Mouse (Mus musculus) kidney, embryonic 15.5 days (tissue): ENCODE measurements around the gene Ptgs1. TPM values are rescaled to one million over a fixed set of nuclear protein-coding genes. Genes with fewer than 3 reads are reported as not detected.
"Not testable (repeated sequence)": the region's sequence is repeated elsewhere in the genome, so short reads cannot be mapped to it uniquely, and the experiment has no call there.

Source experiments
- ATAC-seq: fragments of 200-750 bp; cut with Nextera tagmentation; replicated peaks from 2 replicates; pipeline ENCODE4 v1.8.0; 2017; ENCODE audit warnings: moderate TSS enrichment; ENCODE audit not compliant: low FRiP score
- H3K27ac ChIP-seq: fragments of 300-500 bp; sonication (generic); 2 replicates; pipeline ENCODE4 v1.5.1; 2015; ENCODE audit warnings: mild to moderate bottlenecking, inconsistent platforms
- H3K27me3 ChIP-seq: fragments of 300-500 bp; sonication (generic); 2 replicates; pipeline ENCODE4 v1.6.1; 2015; ENCODE audit warnings: inconsistent platforms
- H3K36me3 ChIP-seq: fragments of 300-500 bp; sonication (generic); 2 replicates; pipeline ENCODE4 v1.6.1; 2015; ENCODE audit warnings: inconsistent platforms
- H3K4me1 ChIP-seq: fragments of 300-500 bp; sonication (generic); 2 replicates; pipeline ENCODE4 v1.6.1; 2015; ENCODE audit warnings: inconsistent platforms
- H3K4me2 ChIP-seq: fragments of 300-500 bp; sonication (generic); 2 replicates; pipeline ENCODE4 v1.6.1; 2015; ENCODE audit warnings: moderate library complexity, mild to moderate bottlenecking, inconsistent platforms
- H3K4me3 ChIP-seq: fragments of 300-500 bp; sonication (generic); replicated peaks from 2 replicates; pipeline ENCODE4 v1.5.1; 2015; ENCODE audit warnings: mild to moderate bottlenecking, inconsistent platforms
- H3K9ac ChIP-seq: fragments of 300-500 bp; sonication (generic); 2 replicates; pipeline ENCODE4 v1.6.1; 2015; ENCODE audit warnings: mild to moderate bottlenecking, inconsistent platforms
- H3K9me3 ChIP-seq: fragments of 300-500 bp; sonication (generic); replicated peaks from 2 replicates; pipeline ENCODE4 v1.6.1; 2016; ENCODE audit warnings: inconsistent platforms
- WGBS: fragments of 180-500 bp; shearing (Covaris S2); methylation state at CpG from one replicate; pipeline ENCODE4 v1.1.7; 2015; ENCODE audit warnings: mixed read lengths; 5-methylcytosine and 5-hydroxymethylcytosine counted together
- polyA plus RNA-seq: library from polyadenylated mRNA; unstranded; fragments of >200 nt; fragmentation: Nextera tagmentation; extraction: Ambion mirVana; gene quantifications from 2 replicates; pipeline ENCODE4 v1.2.1, GENCODE M21; 2015

Ptgs1 gene
- 29.2 and 30.6 TPM in 2 replicates for polyA plus RNA-seq

DNA sequence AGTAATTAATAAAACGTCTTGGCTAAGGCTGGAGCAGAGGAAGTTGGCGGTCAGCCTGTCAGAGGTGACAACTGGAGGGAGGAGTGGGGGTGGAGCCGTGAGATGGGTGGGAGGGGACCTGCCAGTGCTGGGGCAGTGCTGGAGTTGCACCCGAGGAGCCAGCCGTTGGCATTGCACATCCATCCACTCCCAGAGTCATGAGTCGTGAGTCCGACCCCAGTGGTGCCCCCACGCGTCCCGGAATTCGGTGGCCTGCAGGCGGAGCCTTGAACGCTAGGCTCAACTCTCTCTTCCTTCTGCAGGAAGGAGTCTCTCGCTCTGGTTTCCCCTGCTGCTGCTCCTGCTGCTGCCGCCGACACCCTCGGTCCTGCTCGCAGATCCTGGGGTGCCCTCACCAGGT lies at the start of gene Ptgs1:
Ptgs1 (plus strand) TSS at position 61 of the 400 bp plus-strand sequence.
- Histone ChIP-seq H3K27me3 (no peaks in the 10 kb centered on the region), H3K36me3 (no peaks in the 10 kb centered on the region), H3K27ac (peak within 1 kb of the TSS; percentile 43; the same call in 1 of the 2 replicates), H3K4me1 (peaks cover 30% of the 10 kb centered on the region), H3K9me3 (no peaks in the 10 kb centered on the region), H3K4me2 (peak within 1 kb of the TSS; percentile 93), H3K9ac (peak within 1 kb of the TSS; percentile 61), H3K4me3 (peak within 1 kb of the TSS; percentile 57)
- peak; percentile 82 for ATAC-seq
- WGBS = under 1% methylated on average over 18 of the region's 18 CpGs

DNA sequence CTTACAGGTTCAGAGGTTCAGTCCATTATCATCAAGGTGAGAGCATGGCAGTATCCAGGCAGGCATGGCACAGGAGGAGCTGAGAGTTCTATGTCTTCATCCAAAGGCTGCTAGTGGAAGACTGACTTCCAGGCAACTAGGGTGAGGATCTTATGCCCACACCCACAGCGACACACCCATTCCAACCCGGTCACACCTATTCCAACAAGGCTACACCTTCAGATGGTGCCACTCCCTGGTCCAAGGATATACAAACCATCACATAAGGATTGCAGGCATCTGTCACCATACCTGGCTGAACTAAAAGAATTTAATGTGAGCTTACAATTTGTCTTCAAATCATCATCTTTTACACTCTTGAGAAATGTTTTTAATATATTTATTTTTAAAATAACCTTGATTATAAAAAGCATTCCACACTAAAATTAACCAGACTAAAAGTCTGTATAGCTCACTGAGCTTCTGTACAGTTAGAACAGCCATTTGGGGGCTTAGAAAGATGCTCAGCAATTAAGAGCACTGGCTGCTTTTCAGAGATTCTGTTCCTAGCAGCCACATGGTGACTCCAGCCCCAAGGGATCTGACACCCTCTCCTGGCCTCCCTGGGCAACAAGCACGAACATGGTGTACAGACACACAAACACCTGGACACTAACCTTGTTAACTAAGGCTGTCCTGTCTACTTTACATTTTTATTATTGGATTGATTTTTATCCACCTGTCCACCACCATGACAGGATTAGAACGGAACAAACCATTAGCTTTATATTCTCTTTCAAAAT lies 48.4 kb upstream of the Ptgs1 start:
- not testable (repeated sequence) for ATAC-seq, H3K4me2 ChIP-seq, H3K27ac ChIP-seq, H3K4me1 ChIP-seq, H3K27me3 ChIP-seq, H3K4me3 ChIP-seq, H3K9me3 ChIP-seq, H3K9ac ChIP-seq
- 85% methylated on average over 4 of the region's 4 CpGs for WGBS
- H3K36me3 ChIP-seq = peaks cover 28% of the 10 kb centered on the region

DNA sequence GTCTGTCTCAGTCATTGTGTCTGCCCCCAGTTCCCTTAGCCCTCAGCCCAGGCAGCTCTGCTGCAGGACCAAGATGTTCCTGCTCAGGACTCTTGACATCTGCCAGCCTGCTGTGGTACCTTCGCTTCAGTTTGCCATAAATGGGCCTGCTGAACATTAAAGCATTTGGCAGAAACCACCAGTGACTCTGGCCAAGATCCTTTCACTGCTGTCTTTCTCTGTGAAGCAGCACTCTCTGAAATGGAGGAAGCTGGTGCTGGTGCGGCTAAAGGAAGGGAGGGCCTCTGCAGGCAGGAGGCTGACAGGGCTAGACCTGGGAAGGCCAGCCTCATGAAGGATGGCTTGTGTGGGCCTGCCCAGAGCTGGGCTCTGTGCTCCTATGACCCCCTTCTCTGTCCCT lies 46.9 kb upstream of the Ptgs1 start:
- H3K4me3 ChIP-seq = no peak overlapping the region
- ATAC-seq = no peak
- no peak overlapping the region for H3K9ac ChIP-seq
- H3K27ac ChIP-seq = no peak overlapping the region
- H3K27me3 ChIP-seq = no peaks in the 10 kb centered on the region
- H3K36me3 ChIP-seq = peaks cover 15% of the 10 kb centered on the region
- WGBS = 69% methylated on average over 2 of the region's 2 CpGs
- H3K4me1 ChIP-seq = peaks cover 5% of the 10 kb centered on the region
- H3K4me2 ChIP-seq = no peak overlapping the region
- no peaks in the 10 kb centered on the region for H3K9me3 ChIP-seq

DNA sequence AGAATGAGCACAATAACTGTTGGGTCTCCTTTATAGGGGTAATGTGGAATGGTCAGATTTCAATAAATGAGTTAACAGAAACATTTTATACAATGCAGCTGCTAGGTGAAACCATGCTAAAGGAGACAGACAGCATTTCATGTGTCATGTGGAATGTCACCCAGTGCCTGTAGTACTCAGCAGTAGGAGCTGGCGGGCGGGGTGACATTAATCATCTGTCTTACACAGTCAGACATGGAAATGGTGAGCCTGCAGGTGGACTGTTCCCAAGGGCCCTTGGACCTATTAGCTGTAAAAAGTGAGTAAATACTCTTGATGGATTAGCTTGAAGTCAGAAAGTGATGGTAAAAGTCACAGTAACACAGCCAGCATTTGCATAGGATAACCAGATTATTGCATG lies 46.0 kb upstream of the Ptgs1 start:
- Histone ChIP-seq H3K27me3 (no peaks in the 10 kb centered on the region), H3K36me3 (peaks cover 14% of the 10 kb centered on the region; the same call in 1 of the 2 replicates), H3K4me2 (no peak overlapping the region), H3K4me1 (peaks cover 5% of the 10 kb centered on the region), H3K9me3 (no peaks in the 10 kb centered on the region), H3K27ac (peak overlapping the region; percentile 57; the same call in 1 of the 2 replicates), H3K9ac (no peak overlapping the region), H3K4me3 (no peak overlapping the region)
- WGBS = 78% methylated on average over 2 of the region's 2 CpGs
- no peak for ATAC-seq

DNA sequence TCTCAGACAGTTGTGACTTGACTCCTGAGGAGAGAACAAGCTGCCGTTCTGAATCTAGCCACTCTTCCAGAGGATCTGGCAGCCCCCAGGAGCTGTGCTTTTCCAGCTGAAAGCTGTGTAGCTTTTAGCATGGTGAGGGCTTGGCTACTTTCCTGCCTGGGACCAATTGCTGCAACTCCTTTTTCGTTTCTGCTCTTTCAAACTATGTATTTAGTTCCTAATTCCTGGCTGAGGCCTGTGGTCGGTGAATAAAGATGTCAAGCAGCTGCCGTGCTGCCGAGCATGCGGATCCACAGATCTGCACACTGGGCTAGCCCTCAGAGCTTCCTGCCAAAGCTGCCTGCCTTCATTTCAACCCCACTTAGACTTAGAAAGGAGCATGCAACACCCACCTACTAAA lies 45.4 kb upstream of the Ptgs1 start:
- 58% methylated on average over 6 of the region's 6 CpGs for WGBS
- ATAC-seq = no peak
- Histone ChIP-seq H3K36me3 (peaks cover 9% of the 10 kb centered on the region; the same call in 1 of the 2 replicates), H3K4me1 (peaks cover 5% of the 10 kb centered on the region), H3K27ac (peak overlapping the region; percentile 57), H3K4me3 (no peak overlapping the region), H3K9me3 (no peaks in the 10 kb centered on the region), H3K9ac (no peak overlapping the region), H3K4me2 (no peak overlapping the region), H3K27me3 (no peaks in the 10 kb centered on the region)

DNA sequence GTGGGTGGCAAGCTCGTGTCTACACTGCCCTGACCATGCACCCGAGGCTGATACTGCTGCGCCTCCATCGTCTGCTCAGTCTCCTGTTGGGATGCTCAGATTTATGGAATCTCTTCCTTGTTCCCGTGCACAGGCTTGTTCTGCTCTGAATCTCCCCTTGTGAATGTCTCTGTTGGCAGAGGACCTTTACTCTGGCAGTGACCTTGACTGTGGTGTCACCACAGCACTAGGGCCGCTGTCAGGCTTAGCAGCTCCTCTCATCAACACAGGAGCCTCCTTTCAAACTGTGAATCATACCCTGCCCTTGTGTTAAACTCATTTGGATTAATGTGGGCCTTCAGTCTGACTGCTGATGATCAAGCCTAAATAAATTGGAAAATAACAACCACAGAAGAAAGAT lies 41.0 kb upstream of the Ptgs1 start:
- not testable (repeated sequence) for ATAC-seq, H3K36me3 ChIP-seq, H3K27me3 ChIP-seq, H3K27ac ChIP-seq, H3K4me2 ChIP-seq, H3K9ac ChIP-seq, H3K4me3 ChIP-seq, H3K9me3 ChIP-seq
- peaks cover 14% of the 10 kb centered on the region for H3K4me1 ChIP-seq
- 45% methylated on average over 6 of the region's 6 CpGs for WGBS

DNA sequence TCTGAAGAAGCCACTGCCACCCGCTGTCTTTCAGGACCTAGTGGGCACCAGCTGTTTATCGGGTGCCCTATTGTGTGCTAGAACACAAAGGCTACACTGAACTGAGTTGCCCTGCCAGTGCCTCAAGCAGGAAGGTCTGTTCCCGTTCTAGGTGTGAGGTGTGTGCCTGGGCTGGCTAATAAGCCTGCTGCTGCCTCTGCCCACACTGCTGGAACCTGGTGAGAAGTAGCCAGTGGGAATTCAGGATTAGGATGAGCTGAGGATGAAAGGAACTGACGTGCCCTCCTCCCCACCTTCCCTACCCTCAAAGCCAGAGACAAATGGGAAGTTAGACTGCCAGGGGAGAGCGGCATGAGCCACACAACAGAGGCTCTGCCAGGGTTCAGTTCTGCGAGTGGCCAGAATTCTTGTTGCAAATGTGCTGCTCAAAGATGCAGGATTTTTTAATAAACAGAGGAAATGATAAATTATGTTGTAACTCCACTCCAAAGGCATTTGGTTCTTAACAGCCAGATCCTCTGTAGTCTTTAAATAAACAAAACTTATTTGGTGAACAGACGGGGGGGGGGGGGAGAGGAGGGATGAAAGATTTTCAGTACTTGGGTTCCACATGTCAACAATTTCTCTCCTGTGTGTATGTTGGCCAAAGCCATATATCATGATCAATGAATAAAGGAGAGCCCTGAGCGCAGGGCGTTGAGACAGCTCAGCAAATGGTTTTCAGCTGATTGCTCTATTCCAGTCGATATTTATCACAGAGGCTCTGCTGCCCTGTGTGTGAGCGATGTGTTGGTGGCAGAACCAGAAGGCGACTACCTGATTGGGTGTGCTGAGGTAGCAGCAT lies 38.9 kb upstream of the Ptgs1 start:
- 32% methylated on average over 12 of the region's 12 CpGs for WGBS
- H3K27ac ChIP-seq = peak overlapping the region; percentile 48

DNA sequence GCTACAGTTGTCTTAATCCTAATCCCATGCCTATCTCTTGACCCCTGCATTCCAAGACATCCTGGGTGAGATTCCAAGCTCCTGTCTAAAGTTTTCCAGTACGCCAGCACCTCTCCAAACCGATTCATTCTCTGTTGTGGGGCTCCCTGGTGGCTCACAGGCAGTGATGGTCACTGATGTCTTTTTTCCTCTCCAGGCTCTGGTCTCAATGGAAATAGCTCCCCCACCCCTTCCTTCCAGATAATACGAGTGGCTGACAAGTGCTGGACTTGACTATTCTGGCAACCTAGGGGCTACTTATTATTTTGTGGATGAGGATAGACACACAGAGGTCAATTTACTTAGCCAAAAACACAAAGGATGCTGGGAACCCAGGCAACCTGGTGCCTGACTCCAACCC lies 33.2 kb upstream of the Ptgs1 start:
- no peak overlapping the region for H3K27ac ChIP-seq
- WGBS = 70% methylated on average over 3 of the region's 3 CpGs
- no peak for ATAC-seq
- H3K36me3 ChIP-seq = no peaks in the 10 kb centered on the region
- no peak overlapping the region for H3K4me3 ChIP-seq
- no peaks in the 10 kb centered on the region for H3K9me3 ChIP-seq
- no peak overlapping the region for H3K9ac ChIP-seq
- H3K27me3 ChIP-seq = peaks cover 53% of the 10 kb centered on the region
- peaks cover 15% of the 10 kb centered on the region for H3K4me1 ChIP-seq
- no peak overlapping the region for H3K4me2 ChIP-seq

More for the DNA sequence above, 38.9 kb upstream of the Ptgs1 start:
- no peak overlapping the region for H3K4me2 ChIP-seq
- H3K9me3 ChIP-seq = no peaks in the 10 kb centered on the region
- peaks cover 9% of the 10 kb centered on the region; the same call in 1 of the 2 replicates for H3K4me1 ChIP-seq
- H3K4me3 ChIP-seq = no peak overlapping the region
- H3K9ac ChIP-seq = no peak overlapping the region
- H3K36me3 ChIP-seq = peaks cover 5% of the 10 kb centered on the region; the same call in 1 of the 2 replicates
- ATAC-seq = peak; percentile 49
- H3K27me3 ChIP-seq = peaks cover 3% of the 10 kb centered on the region; the same call in 1 of the 2 replicates

DNA sequence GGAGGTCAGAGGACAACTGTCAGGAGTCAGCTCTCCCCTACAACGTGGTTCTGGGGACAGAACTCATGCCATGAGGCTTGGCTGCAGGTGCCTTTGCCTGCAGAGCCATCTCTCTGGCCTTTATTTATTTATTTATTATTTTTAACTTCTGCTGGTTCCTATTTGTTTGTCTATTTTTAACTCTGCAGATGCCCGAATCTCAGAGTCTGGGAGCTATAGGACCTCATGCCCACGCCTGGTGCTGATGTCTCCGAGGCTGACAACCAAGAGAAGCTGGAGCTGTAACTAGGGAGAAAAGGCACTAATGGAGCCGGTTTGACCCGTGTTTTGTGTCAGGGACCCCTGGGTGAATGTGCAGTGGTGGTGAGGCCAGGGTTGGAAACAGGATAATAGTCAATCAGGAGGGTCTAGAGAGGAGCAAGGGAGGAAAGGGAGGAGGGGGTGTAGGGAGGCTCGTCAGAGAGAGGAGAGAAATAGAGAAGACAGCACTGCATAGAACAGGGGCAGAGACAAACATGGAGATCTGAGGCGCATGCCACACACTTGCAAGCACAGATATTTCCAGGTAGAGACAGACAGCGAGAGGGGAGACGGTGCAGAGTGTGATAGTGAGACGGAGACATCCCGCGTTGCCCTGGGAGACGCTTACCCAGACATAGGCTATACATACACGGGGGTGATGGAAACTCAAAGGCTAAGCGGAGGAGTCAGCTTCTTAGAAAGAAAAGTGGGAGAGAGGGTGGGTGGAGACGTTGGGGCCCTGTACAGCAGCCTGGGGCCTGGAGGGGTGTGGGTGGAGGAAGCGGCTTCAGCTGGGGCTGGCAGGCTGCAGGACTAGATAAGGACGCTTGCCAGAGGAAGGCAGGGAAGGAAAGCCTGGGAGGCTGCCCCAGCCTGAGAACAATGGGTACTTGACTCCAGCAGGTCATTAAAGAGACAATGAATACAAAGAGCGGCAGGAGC lies 32.0 kb upstream of the Ptgs1 start:
- H3K4me2 ChIP-seq = peak overlapping the region; percentile 43

DNA sequence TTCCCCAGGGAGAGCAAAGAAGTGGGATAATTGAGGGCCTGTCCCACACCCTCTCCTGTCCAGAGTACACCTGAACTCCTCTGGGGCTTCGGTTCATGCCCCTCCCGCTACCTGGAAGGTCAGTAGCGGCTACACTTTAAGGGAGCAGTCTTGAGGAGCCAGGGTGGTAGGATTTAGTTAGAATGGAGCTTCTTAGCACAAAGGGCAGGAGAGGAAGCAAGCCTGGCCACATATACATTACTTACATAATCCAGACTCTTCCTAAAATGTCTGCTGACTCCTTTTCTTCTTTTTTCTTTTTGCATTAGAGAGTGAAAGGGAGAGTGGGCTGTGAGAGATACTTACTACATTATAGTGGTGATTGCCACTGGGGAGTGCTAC lies 31.4 kb upstream of the Ptgs1 start:
- Histone ChIP-seq H3K27ac (no peak overlapping the region), H3K9me3 (no peaks in the 10 kb centered on the region), H3K4me1 (peaks cover 33% of the 10 kb centered on the region), H3K4me3 (no peak overlapping the region), H3K9ac (no peak overlapping the region), H3K36me3 (no peaks in the 10 kb centered on the region), H3K27me3 (peaks cover 71% of the 10 kb centered on the region), H3K4me2 (peak overlapping the region; percentile 43)
- ATAC-seq = peak; percentile 5; the same call in 1 of the 2 replicates
- WGBS = 23% methylated on average over 3 of the region's 3 CpGs

More for the DNA sequence above, 32.0 kb upstream of the Ptgs1 start:
- Histone ChIP-seq H3K4me3 (peak overlapping the region; percentile 12; the same call in 1 of the 2 replicates), H3K9ac (no peak overlapping the region), H3K36me3 (no peaks in the 10 kb centered on the region), H3K9me3 (no peaks in the 10 kb centered on the region), H3K27ac (peak overlapping the region; percentile 18; the same call in 1 of the 2 replicates), H3K4me1 (peaks cover 27% of the 10 kb centered on the region), H3K27me3 (peaks cover 65% of the 10 kb centered on the region)
- WGBS = 17% methylated on average over 20 of the region's 20 CpGs
- peak; percentile 86 for ATAC-seq

DNA sequence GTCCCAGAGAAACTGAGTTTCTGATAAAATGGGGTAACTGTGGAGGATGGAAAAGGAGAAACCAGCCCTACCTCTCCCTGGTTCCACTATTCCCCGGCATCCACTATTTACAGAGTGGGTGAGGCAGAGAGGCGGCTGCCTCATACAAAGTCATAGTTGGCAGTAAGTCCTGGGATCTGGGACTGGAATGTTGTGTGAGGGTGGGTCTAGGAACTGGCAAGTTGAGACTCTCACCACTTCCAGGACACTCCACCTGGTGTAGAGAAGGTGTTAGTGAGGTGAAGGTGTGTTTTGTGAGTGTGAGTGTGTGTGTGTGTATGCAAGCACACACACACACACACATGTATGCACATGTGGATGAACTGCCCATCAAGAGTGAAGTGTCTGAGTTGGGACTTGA lies 29.4 kb upstream of the Ptgs1 start:
- Histone ChIP-seq H3K9ac (no peak overlapping the region), H3K36me3 (no peaks in the 10 kb centered on the region), H3K4me1 (peaks cover 34% of the 10 kb centered on the region), H3K27ac (no peak overlapping the region), H3K27me3 (peaks cover 87% of the 10 kb centered on the region), H3K4me2 (no peak overlapping the region), H3K4me3 (no peak overlapping the region), H3K9me3 (no peaks in the 10 kb centered on the region)
- no peak for ATAC-seq
- WGBS = 83% methylated on average over 2 of the region's 2 CpGs
